Mouse (Mus musculus): ENCODE measurements around the gene Diablo.

GRCm38 (mm10) chr5:123559588-123559987, 35.6 kb upstream of the Diablo start:
- no peak for TF ChIP-seq CTCF (IDR thresholded peaks at IDR 0.05; ENCODE audit: low read depth, low read length)
- no peak for TF ChIP-seq EP300 (IDR thresholded peaks at IDR 0.05; ENCODE audit: insufficient read depth, low read depth, low read length)
- TF ChIP-seq POLR2A (IDR thresholded peaks at IDR 0.05; ENCODE audit: insufficient read depth, low read length): no peak
